Mouse (Mus musculus) MEL (cell line): Measurements from ENCODE around the gene Lrrc3. TPM values are rescaled to one million over a fixed set of nuclear protein-coding genes. Genes with fewer than 3 reads are reported as not detected.

ENCODE experiments used
- DNase-seq: peaks from one replicate; pipeline ENCODE4 v3.0.0; 2011; ENCODE audit warnings: low read depth, low spot score
- H3K27ac ChIP-seq: 2 replicates; pipeline ENCODE4 v1.5.1; 2012; ENCODE audit warnings: low read depth, mild to moderate bottlenecking, control low read depth, low read length, moderate library complexity; ENCODE audit not compliant: control insufficient read depth
- H3K27me3 ChIP-seq, 2 experiments: fragments of 150-350 bp in 1 of 2; sonication (generic) in 1 of 2; 2 replicates each; pipeline ENCODE4 v1.6.1; 2012; ENCODE audit warnings: low read length in 2 of 2, mild to moderate bottlenecking in 2 of 2, improper control_type of control experiment in 1 of 2, moderate library complexity in 1 of 2; ENCODE audit not compliant: insufficient read depth in 2 of 2, control insufficient read depth in 1 of 2
- H3K36me3 ChIP-seq, 2 experiments: 2 replicates each; pipeline ENCODE4 v1.6.1; 2012 to 2014; ENCODE audit warnings: low read length in 2 of 2, improper control_type of control experiment in 1 of 2, inconsistent platforms in 1 of 2, mild to moderate bottlenecking in 1 of 2; ENCODE audit not compliant: insufficient read depth in 2 of 2, control insufficient read depth in 1 of 2
- H3K4me1 ChIP-seq, 2 experiments: fragments of 150-350 bp in 1 of 2; sonication (generic) in 1 of 2; 2 replicates each; pipeline ENCODE4 v1.6.1; 2012; ENCODE audit warnings: low read length in 2 of 2, improper control_type of control experiment in 1 of 2, mild to moderate bottlenecking in 1 of 2; ENCODE audit not compliant: insufficient read depth in 2 of 2, control insufficient read depth in 1 of 2
- H3K4me3 ChIP-seq, 2 experiments: fragments of 150-350 bp in 1 of 2; sonication (generic) in 1 of 2; 2 replicates each; pipeline ENCODE4 v1.5.1; 2012; ENCODE audit warnings: low read depth in 2 of 2, low read length in 2 of 2, mild to moderate bottlenecking in 2 of 2, moderate library complexity in 2 of 2, control low read depth in 1 of 2, improper control_type of control experiment in 1 of 2; ENCODE audit not compliant: control insufficient read depth in 1 of 2, insufficient read depth in 1 of 2
- H3K79me2 ChIP-seq: 2 replicates; pipeline ENCODE4 v1.6.1; 2012; ENCODE audit warnings: mild to moderate bottlenecking, low read length, moderate library complexity; ENCODE audit not compliant: control insufficient read depth, poor library complexity, insufficient read depth
- H3K9ac ChIP-seq: 2 replicates; pipeline ENCODE4 v1.6.1; 2012; ENCODE audit warnings: low read depth, mild to moderate bottlenecking, control low read depth, low read length, moderate library complexity; ENCODE audit not compliant: control insufficient read depth, poor library complexity, severe bottlenecking
- H3K9me3 ChIP-seq: fragments of 150-350 bp; sonication (generic); replicated peaks from 2 replicates; pipeline ENCODE4 v1.6.1; 2012; ENCODE audit warnings: mild to moderate bottlenecking, low read length, improper control_type of control experiment, moderate library complexity; ENCODE audit not compliant: insufficient read depth
- BHLHE40 ChIP-seq: IDR thresholded peaks from 2 replicates; pipeline ENCODE4 v1.6.1; 2012; ENCODE audit warnings: low read depth, mild to moderate bottlenecking, inconsistent platforms, low read length, improper control_type of control experiment, borderline replicate concordance
- CHD2 ChIP-seq: IDR thresholded peaks from 2 replicates; pipeline ENCODE4 v1.6.1; 2011; ENCODE audit warnings: low read length, improper control_type of control experiment
- CTCF ChIP-seq, 3 experiments: IDR thresholded peaks in 2 of 3; conservative IDR thresholded peaks in 1 of 3; 2 replicates each; pipeline ENCODE4 v1.5.1; 2011 to 2012; ENCODE audit warnings: low read length in 3 of 3, low read depth in 2 of 3, mild to moderate bottlenecking in 2 of 3, improper control_type of control experiment in 1 of 3, inconsistent platforms in 1 of 3, mixed read lengths in 1 of 3, moderate library complexity in 1 of 3; ENCODE audit not compliant: control insufficient read depth in 1 of 3, insufficient read depth in 1 of 3, poor library complexity in 1 of 3, severe bottlenecking in 1 of 3
- E2F4 ChIP-seq: IDR thresholded peaks from 2 replicates; pipeline ENCODE4 v1.6.1; 2011; ENCODE audit warnings: low read depth, low read length, improper control_type of control experiment, borderline replicate concordance
- ELF1 ChIP-seq: IDR thresholded peaks from 2 replicates; pipeline ENCODE4 v1.6.1; 2014; ENCODE audit warnings: low read depth, mild to moderate bottlenecking, inconsistent platforms, low read length, improper control_type of control experiment, moderate library complexity
- ETS1 ChIP-seq: IDR thresholded peaks from 2 replicates; pipeline ENCODE4 v1.6.1; 2012; ENCODE audit warnings: low read depth, mild to moderate bottlenecking, inconsistent platforms, low read length, improper control_type of control experiment, moderate library complexity
- GABPA ChIP-seq: IDR thresholded peaks from 2 replicates; pipeline ENCODE4 v1.6.1; 2012; ENCODE audit warnings: low read depth, mild to moderate bottlenecking, inconsistent platforms, low read length, improper control_type of control experiment, moderate library complexity
- HCFC1 ChIP-seq: IDR thresholded peaks from 2 replicates; pipeline ENCODE4 v1.6.1; 2012; ENCODE audit warnings: low read depth, mild to moderate bottlenecking, inconsistent platforms, low read length, improper control_type of control experiment, moderate library complexity
- MAX ChIP-seq: IDR thresholded peaks from 2 replicates; pipeline ENCODE4 v1.6.1; 2011; ENCODE audit warnings: low read length, improper control_type of control experiment
- MAZ ChIP-seq: IDR thresholded peaks from 2 replicates; pipeline ENCODE4 v1.6.1; 2012; ENCODE audit warnings: low read depth, mild to moderate bottlenecking, inconsistent platforms, low read length, improper control_type of control experiment
- MEF2A ChIP-seq: IDR thresholded peaks from 2 replicates; pipeline ENCODE4 v1.6.1; 2014; ENCODE audit warnings: low read depth, mild to moderate bottlenecking, inconsistent platforms, low read length, improper control_type of control experiment; ENCODE audit not compliant: poor library complexity, insufficient replicate concordance, severe bottlenecking; ENCODE audit errors: extremely low read depth
- MYB ChIP-seq: IDR thresholded peaks from 2 replicates; pipeline ENCODE4 v1.6.1; 2011; ENCODE audit warnings: mild to moderate bottlenecking, low read depth, low read length, improper control_type of control experiment
- NELFE ChIP-seq: IDR thresholded peaks from 2 replicates; pipeline ENCODE4 v1.6.1; 2011; ENCODE audit warnings: low read depth, low read length, improper control_type of control experiment
- POLR2A ChIP-seq, 2 experiments: IDR thresholded peaks; 2 replicates each; pipeline ENCODE4 v1.6.1; 2011 to 2012; ENCODE audit warnings: low read length in 2 of 2, mild to moderate bottlenecking in 2 of 2, control low read depth in 1 of 2, improper control_type of control experiment in 1 of 2, low read depth in 1 of 2, moderate library complexity in 1 of 2; ENCODE audit not compliant: control insufficient read depth in 1 of 2, insufficient read depth in 1 of 2, poor library complexity in 1 of 2
- POLR2AphosphoS5 ChIP-seq: IDR thresholded peaks from 2 replicates; pipeline ENCODE4 v1.6.1; 2012; ENCODE audit warnings: low read depth, borderline replicate concordance, mild to moderate bottlenecking, inconsistent platforms, low read length, moderate library complexity, mixed read lengths
- RAD21 ChIP-seq: IDR thresholded peaks from 2 replicates; pipeline ENCODE4 v1.6.1; 2011; ENCODE audit warnings: mild to moderate bottlenecking, low read depth, low read length, improper control_type of control experiment
- SIN3A ChIP-seq: IDR thresholded peaks from 2 replicates; pipeline ENCODE4 v1.6.1; 2012; ENCODE audit warnings: low read length, improper control_type of control experiment, inconsistent platforms
- SMC3 ChIP-seq: IDR thresholded peaks from 2 replicates; pipeline ENCODE4 v1.6.1; 2011; ENCODE audit warnings: low read depth, low read length, improper control_type of control experiment
- TBP ChIP-seq: IDR thresholded peaks from 2 replicates; pipeline ENCODE4 v1.8.0; 2011; ENCODE audit warnings: low read depth, low read length, improper control_type of control experiment
- UBTF ChIP-seq: IDR thresholded peaks from 2 replicates; pipeline ENCODE4 v1.6.1; 2012; ENCODE audit warnings: low read depth, mild to moderate bottlenecking, inconsistent platforms, low read length, improper control_type of control experiment, moderate library complexity, borderline replicate concordance; ENCODE audit not compliant: insufficient read depth
- USF1 ChIP-seq: IDR thresholded peaks from 2 replicates; pipeline ENCODE4 v1.6.1; 2014; ENCODE audit warnings: low read depth, mild to moderate bottlenecking, inconsistent platforms, low read length, improper control_type of control experiment, moderate library complexity
- ZC3H11A ChIP-seq: IDR thresholded peaks from 2 replicates; pipeline ENCODE4 v1.6.1; 2012; ENCODE audit warnings: low read depth, mild to moderate bottlenecking, inconsistent platforms, low read length, improper control_type of control experiment
- ZKSCAN1 ChIP-seq: IDR thresholded peaks from 2 replicates; pipeline ENCODE4 v1.6.1; 2012; ENCODE audit warnings: low read depth, mild to moderate bottlenecking, inconsistent platforms, low read length, improper control_type of control experiment, moderate library complexity
- ZNF384 ChIP-seq: IDR thresholded peaks from 2 replicates; pipeline ENCODE4 v1.6.1; 2012; ENCODE audit warnings: low read depth, mild to moderate bottlenecking, inconsistent platforms, low read length, improper control_type of control experiment
- polyA plus RNA-seq, 2 experiments: library from polyadenylated mRNA; stranded (reverse) in 1 of 2; unstranded in 1 of 2; fragments of >175 nt in 1 of 2; fragments of >200 nt in 1 of 2; gene quantifications; 2 replicates each; pipeline versions ENCODE4 v1.2.1 to v1.2.4; 2012; ENCODE audit warnings: low replicate concordance in 2 of 2, low read depth in 1 of 2; ENCODE audit not compliant: insufficient read length in 2 of 2, insufficient read depth in 1 of 2, missing spikeins in 1 of 2
- total RNA-seq: library from RNA; depleted of rRNA; stranded (reverse); fragments of 300-350 nt; gene quantifications from 2 replicates; pipeline ENCODE4 v1.2.3, GENCODE M21; 2012

The Lrrc3 gene
- total and polyA plus RNA-seq, 3 experiments = 0.15 to 0.74 TPM; not detected in 1

GRCm38 (mm10) chr10:77921009-77921408 is 18.7 kb upstream of the Lrrc3 start:
- Histone ChIP-seq H3K79me2 (no peaks in the 10 kb centered on the region), H3K27me3 (no peaks in the 10 kb centered on the region), H3K9me3 (no peaks in the 10 kb centered on the region), H3K36me3 (no peaks in the 10 kb centered on the region; a peak in 1 of 4 replicates)
- no peak for DNase-seq
- TF ChIP-seq SIN3A (no peak), TBP (no peak), RAD21 (no peak), ELF1 (no peak), ZC3H11A (no peak), POLR2AphosphoS5 (no peak), POLR2A (IDR thresholded peaks at IDR 0.05; ENCODE audit: control insufficient read depth in 1 of 2, insufficient read depth in 1 of 2, low read depth in 1 of 2, low read length in 2 of 2, poor library complexity in 1 of 2) (no peak), MAZ (no peak), UBTF (no peak), GABPA (no peak), HCFC1 (no peak), ZNF384 (no peak), BHLHE40 (no peak), MAX (no peak)
- TF ChIP-seq, all 39 proteins: peak for 0
- Histone ChIP-seq H3K9ac (no peak overlapping the region), H3K27ac (no peak overlapping the region), H3K4me1 (no peaks in the 10 kb centered on the region), H3K4me3 (no peak overlapping the region)

- no peak overlapping the region for H3K27ac ChIP-seq
- H3K79me2 ChIP-seq = no peaks in the 10 kb centered on the region
- no peaks in the 10 kb centered on the region for H3K9me3 ChIP-seq
- no peaks in the 10 kb centered on the region for H3K36me3 ChIP-seq
- no peak overlapping the region for H3K9ac ChIP-seq
- H3K4me1 ChIP-seq = no peaks in the 10 kb centered on the region
- H3K27me3 ChIP-seq = no peaks in the 10 kb centered on the region
- DNase-seq = peak; percentile 62
- no peak overlapping the region for H3K4me3 ChIP-seq
- no peak for TF ChIP-seq MAZ
- TF ChIP-seq CHD2 = no peak
- peak; percentile 83 to 93 (median 90) for TF ChIP-seq CTCF (IDR thresholded peaks at IDR 0.05 in 2 of 3, conservative IDR thresholded peaks at IDR 0.05 in 1 of 3; ENCODE audit: control insufficient read depth in 1 of 3, insufficient read depth in 1 of 3, low read depth in 2 of 3, low read length in 3 of 3, poor library complexity in 1 of 3, severe bottlenecking in 1 of 3)
- no peak for TF ChIP-seq ZKSCAN1
- no peak for TF ChIP-seq ELF1
- 0 out of 2 replicates have a peak, but pooled peaks have one; percentile 22 for TF ChIP-seq ZC3H11A
- TF ChIP-seq MAX = no peak
- no peak for TF ChIP-seq BHLHE40
- TF ChIP-seq ZNF384 = no peak
- no peak for TF ChIP-seq NELFE
- TF ChIP-seq MYB = no peak
- TF ChIP-seq E2F4 = no peak
- TF ChIP-seq USF1 = no peak
- peak; percentile 46 for TF ChIP-seq RAD21
- no peak for TF ChIP-seq ETS1
- no peak for TF ChIP-seq MEF2A
- no peak for TF ChIP-seq HCFC1
- peak; percentile 80 for TF ChIP-seq SMC3
Observed at GRCm38 (mm10) chr10:77916636-77917335, 14.4 kb upstream of the Lrrc3 start.
